Mouse (Mus musculus) spleen, postnatal 14 days (tissue): ENCODE measurements around the gene Fzr1.

ENCODE experiments used
- DNase-seq, 2 experiments: peaks; one replicate each; pipeline ENCODE4 v3.0.0; 2021 to 2022; ENCODE audit warnings: low spot score in 2 of 2

Gene Fzr1

GRCm38 (mm10) chr10:81355533-81355932 is 22.8 kb downstream of the Fzr1 start:
- no peak for DNase-seq

DNA sequence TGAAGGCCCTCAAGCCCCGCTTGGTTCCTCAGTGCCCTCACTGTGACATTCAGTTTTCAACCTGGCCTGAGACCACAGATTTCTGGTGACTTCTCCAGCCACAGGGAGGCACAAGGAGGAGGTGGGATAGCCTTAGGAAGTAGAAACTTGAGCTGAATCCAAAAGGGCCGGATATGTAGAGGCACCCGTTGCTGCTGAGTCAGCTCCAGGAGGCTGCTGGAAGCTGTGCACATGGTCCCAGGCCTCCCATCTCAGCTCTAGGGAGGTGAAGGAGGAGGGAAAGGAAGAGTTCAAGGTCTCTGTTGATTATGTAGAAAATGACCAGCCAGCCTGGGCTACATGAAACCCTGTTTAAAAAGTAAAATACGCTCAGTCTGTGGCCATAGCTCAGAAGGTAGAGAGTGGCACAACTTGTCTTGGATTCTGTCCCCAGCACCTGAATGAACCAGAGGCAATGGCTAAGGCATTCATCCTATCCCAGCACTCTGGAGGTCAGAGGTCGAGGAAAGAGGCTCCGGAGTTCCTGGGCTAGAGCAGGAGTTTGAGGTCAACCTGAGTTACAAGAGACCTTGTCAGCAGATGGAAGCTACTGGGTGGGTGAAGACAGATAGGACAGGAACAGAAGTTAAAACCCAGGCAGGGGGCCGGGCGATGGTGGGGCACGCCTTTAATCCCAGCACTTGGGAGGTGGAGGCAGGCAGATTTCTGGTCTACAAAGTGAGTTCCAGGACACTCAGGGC is 23.4 kb downstream of the Fzr1 start:
- no peak for DNase-seq

- peak; percentile 57 to 59 for DNase-seq
These were observed 26.5 kb downstream of the Fzr1 start for GRCm38 (mm10) chr10:81351678-81352291.

DNA sequence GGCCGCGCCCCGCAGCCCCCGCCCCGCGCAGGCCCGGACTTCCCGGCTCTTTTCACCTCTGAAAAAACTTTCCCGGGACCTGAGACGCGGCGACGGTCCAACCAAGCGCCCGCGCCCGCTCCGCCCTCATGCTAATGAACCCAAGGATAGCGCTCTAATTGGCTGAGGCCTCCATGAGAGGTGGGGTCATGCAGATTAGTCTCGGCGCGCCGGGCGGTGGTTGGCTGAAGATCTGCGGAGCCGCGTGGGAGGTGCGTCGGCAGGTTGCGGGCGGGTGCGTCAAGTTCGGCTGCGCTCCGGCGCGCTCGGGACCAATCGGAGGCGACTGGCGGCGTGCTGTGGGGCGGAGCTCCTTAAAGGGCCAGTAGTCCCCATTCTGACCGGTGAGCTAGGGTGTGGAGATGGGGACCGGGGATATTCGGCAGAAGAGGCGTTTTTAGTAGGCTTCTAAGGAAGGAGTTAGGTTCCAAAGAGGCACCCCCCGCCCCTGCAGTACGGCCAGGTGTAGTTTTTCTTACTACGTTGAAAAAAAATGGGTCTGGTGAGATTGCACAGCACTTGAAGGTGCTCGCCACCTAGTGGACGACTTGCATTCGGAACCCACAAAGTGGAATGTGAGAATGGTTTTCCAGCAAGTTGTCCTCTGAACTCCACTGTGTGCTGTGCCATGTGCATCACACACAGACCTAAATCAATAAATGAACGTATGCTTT is 27.8 kb downstream of the Fzr1 start, which contains the start of gene Hmg20b:
Gene Hmg20b, minus strand, starts transcription at position 130 of the 713 bp plus-strand sequence.
- peak; percentile 97 to 98 for DNase-seq

- no peak for DNase-seq
These were observed 28.4 kb downstream of the Fzr1 start for GRCm38 (mm10) chr10:81349961-81350350.

- DNase-seq = peak in 1 of 2 experiments; percentile 43
These were observed 29.2 kb downstream of the Fzr1 start for GRCm38 (mm10) chr10:81349146-81349545.

DNA sequence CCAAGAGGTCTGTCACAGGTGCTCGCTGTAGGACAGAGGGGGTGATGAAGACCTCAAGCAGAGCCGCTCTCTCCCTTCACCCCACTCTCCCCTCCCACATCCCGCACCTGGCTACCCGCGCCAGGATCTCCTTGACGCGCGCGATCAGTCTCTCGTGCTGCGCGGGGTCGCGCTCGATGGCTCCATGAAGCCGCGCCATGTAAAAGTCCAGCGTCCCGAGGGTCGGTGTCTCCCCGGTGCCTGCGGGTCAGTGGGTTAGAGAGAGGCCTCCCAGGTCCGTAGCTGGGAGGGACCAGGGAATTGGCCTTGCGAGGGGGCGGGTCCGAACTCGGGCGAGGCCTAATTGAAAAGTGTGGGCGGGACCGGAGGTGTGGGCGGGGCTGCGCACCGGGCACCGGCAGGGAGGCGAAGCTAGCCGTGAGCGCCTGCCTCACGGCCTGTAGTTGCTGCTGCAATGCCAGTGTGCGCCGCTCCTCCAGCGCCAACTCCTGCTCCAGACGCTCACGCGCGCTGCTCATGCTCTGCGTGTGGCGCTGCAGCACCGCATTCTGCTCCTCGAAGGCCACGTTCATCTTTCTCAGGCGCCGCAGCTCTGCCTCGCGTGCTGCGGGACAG is 31.8 kb downstream of the Fzr1 start:
- DNase-seq = peak; percentile 46 to 66

- no peak for DNase-seq
These were observed 33.2 kb downstream of the Fzr1 start for GRCm38 (mm10) chr10:81345162-81345534.

DNA sequence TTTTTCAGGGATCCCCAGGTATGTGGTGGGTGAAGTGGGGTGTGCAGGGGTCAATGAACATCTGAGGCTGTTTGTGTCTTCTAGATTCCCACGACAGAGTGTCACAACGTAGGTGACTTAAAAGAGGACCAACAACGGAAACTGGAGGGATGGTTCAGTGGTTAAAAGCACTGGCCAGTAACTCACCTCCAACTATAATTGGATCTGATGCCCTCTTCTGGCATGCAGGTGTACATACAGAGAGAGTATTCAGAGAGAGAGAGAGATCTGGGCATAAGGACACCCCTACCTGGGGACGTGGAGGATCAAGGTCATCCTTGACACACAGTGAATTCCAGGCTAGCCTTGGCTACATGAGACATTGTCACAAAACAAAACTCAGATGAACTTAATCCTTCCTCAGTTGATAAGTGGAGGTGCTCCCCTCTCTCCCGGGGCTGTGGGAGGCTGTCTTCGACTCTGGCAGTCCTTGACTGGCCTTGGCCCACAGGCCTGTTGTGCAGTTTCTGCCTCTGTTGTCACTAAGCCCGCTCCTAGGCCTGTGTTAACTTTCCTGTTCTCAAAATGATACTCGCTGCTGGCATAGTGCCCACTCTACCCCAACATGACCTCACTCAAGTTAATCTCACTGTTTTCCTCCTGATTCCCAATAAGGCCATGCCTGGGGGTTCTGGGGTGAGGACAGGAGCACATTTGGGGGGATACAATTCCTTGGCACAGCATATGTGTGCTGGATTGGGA is 33.7 kb downstream of the Fzr1 start:
- no peak for DNase-seq

DNA sequence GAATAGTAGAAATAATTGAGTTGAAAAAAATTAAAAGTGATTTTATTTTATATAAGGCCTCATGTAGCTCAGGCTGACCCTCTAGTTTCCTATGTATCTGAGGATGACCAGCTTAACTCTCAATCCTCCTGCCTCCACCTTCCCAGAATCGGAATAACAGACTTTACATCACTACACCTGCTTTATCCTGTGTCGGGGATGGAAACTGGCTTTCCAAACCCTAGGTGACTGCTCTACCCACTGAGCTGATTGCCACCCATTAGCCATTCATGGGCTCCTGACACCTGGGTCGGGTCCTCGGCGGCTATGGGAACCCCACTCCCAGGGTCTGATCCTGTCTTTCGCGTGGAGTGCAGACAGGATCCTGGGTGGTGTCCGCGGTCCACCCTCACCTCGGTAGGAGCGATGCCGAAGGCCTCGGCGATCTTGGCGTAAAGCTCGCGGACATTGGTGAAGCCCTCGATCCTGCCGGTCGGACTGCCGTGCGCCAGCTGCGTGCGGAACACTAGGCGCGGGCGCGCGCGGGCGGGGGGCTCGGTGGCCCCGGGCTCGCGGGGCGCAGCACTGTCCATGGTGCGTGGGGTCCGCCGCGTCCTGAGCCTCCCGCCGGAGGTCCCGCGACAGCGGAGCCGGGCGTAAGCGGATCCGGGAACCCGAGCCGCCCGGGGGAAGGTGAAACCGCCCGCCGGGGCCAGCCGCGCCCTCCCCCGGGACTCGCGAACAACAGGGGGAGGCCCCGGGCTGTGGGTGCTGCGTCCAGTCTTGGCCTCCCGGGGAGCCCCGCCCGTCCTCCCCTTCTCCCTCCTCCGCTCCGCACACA is 35.4 kb downstream of the Fzr1 start, which contains the start of gene Gipc3:
Gene Gipc3, minus strand, starts transcription at position 581 of the 820 bp plus-strand sequence.
- DNase-seq = no peak

DNA sequence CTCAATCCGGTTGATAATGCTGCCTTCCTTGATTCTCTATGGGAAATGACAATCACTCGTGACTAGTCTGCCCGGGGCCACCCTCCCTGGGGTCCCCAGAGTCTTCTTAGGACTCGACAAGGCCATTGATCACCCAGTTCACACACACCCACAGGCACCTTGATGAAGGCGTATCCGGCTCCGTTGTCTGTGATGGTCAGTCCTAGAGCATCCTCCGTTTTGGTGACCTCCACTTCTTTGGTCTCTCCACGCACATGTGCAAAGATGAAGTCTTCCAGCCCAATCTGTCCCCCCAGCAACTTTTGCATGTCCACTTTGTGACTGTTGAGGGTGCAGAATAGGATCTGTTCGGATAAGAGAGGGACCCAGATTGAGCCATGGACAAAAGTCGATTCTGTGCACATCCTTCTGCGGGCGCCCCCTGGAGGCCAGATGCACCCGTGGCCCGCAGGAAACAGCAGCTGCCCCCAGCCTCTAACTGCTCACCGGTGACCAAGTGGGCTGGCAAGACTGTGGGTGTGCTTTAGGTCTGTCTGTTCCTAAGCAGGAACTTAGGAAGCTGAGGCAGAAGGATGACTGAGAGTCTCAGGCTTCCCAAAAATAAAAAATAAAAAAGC is 36.9 kb downstream of the Fzr1 start:
- DNase-seq = peak in 1 of 2 experiments; percentile 74

DNA sequence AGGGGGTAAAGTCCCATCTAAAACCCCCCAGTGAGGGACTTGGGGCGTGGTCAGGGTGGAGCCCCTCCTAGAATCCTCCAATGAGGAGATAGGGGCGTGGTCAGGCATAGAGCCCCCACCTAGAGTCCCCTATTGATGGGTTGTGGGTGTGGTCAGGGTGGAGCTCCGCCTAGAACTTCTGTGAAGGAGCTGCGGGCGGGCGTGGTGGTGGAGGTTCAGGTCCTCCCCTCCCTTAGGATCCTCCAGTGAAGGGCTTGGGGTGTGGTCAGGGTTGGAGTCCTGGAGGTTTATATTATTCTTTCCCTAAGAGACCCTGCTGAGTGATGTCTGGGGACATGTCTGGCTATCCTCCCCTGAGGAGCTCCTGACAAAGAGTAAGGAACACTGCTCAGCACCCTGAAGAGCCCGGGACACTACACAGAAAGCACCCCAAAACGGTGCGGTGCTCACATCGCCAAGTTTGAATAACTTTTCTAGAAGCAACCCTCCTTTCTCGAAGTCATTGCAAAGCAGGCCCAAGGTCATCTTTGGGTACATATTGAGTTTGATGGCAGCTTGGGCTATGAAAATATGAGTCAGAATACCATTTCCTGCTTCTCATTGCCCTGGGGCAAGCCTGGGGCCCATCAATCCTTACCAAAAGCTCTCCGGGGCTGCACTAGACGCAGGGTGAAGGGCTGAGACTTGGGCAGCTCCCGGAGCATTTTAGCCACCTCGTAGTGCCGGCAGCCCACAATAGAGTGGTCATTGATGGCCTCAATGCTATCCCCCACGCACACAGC is 37.6 kb downstream of the Fzr1 start:
- DNase-seq = no peak

DNA sequence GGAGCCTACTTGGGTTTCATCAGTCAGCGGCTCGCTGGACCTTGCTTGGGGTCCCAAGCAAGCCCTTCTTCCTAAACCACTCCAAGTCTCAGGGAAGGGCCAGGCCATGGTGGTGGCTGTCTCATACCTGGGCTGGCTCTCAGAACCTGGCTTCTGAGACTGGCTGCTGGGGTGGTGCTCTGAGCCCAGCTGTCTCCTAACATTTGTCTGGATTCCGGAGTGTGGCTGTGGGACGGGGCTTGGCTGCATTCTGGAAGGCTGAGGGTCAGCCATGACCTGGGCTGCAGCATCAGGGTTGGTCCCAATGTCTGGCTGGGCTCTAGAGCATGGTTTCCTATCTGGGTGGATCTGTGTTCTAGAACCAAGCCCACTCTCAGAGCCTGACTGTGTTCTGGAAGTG is 41.8 kb downstream of the Fzr1 start:
- no peak for DNase-seq

GRCm38 (mm10) chr10:81335393-81336340 is 42.6 kb downstream of the Fzr1 start:
- DNase-seq = no peak

- DNase-seq = no peak
These were observed 44.0 kb downstream of the Fzr1 start for GRCm38 (mm10) chr10:81334324-81334723.

GRCm38 (mm10) chr10:81332277-81332676 is 46.0 kb downstream of the Fzr1 start:
- DNase-seq = no peak

GRCm38 (mm10) chr10:81330007-81330406 is 48.3 kb downstream of the Fzr1 start:
- DNase-seq = no peak
